Mouse (Mus musculus) adrenal gland, adult (tissue): Measurements from ENCODE around the gene Zfp653.
"Not testable (repeated sequence)": the region's sequence is repeated elsewhere in the genome, so short reads cannot be mapped to it uniquely, and the experiment has no call there.

ENCODE experiments used
- DNase-seq, 2 experiments: peaks; one replicate each; pipeline ENCODE4 v3.0.0; 2022 to 2023; ENCODE audit warnings: low spot score in 1 of 2; ENCODE audit not compliant: inconsistent age in 2 of 2

The Zfp653 gene

GRCm38 (mm10) chr9:22070791-22071573, at the start of gene Zfp653, which contains the start of gene Gm49318:
Gene Zfp653 (minus strand): TSS chr9:22071376.
Gene Gm49318 (minus strand): TSS chr9:22071259.
- DNase-seq = peak; percentile 98

- DNase-seq = peak in 1 of 2 experiments; percentile 66
Measured at GRCm38 (mm10) chr9:22119543-22119942, 48.4 kb upstream of the Zfp653 start.

- DNase-seq = peak; percentile 53 to 82
Measured at GRCm38 (mm10) chr9:22117754-22118456, 46.7 kb upstream of the Zfp653 start.

GRCm38 (mm10) chr9:22116740-22117426, 45.7 kb upstream of the Zfp653 start, which contains the start of gene Elof1:
Gene Elof1 (minus strand): TSS chr9:22117172.
- DNase-seq = peak; percentile 95 to 98

- DNase-seq = no peak
Measured at GRCm38 (mm10) chr9:22116086-22116485, 44.9 kb upstream of the Zfp653 start.

- DNase-seq = no peak
Measured at GRCm38 (mm10) chr9:22115635-22116034, 44.5 kb upstream of the Zfp653 start.

- DNase-seq = no peak
Measured at GRCm38 (mm10) chr9:22108194-22108593, 37.0 kb upstream of the Zfp653 start.

- DNase-seq = no peak
Measured at GRCm38 (mm10) chr9:22099922-22100321, 28.7 kb upstream of the Zfp653 start.

GRCm38 (mm10) chr9:22098993-22099696, 28.0 kb upstream of the Zfp653 start, which contains the start of gene Cnn1:
Gene Cnn1 (plus strand): TSS chr9:22099216.
- peak in 1 of 2 experiments; percentile 43 for DNase-seq

GRCm38 (mm10) chr9:22095854-22096307, 24.7 kb upstream of the Zfp653 start:
- DNase-seq = peak; percentile 89 to 96

GRCm38 (mm10) chr9:22092746-22093145, 21.6 kb upstream of the Zfp653 start:
- no peak for DNase-seq

- peak; percentile 74 to 81 for DNase-seq
Measured at GRCm38 (mm10) chr9:22089986-22090385, 18.8 kb upstream of the Zfp653 start.

- no peak for DNase-seq
Measured at GRCm38 (mm10) chr9:22089281-22089680, 18.1 kb upstream of the Zfp653 start.

- no peak for DNase-seq
Measured at GRCm38 (mm10) chr9:22087034-22087618, 15.9 kb upstream of the Zfp653 start.

GRCm38 (mm10) chr9:22086012-22086411, 14.8 kb upstream of the Zfp653 start:
- DNase-seq = no peak

- DNase-seq = peak; percentile 95 to 98
Measured at GRCm38 (mm10) chr9:22085022-22085834, 14.1 kb upstream of the Zfp653 start, which contains the start of gene Ecsit. Gene Ecsit (minus strand): TSS chr9:22085438.

GRCm38 (mm10) chr9:22084667-22085021, 13.5 kb upstream of the Zfp653 start:
- DNase-seq = no peak

- DNase-seq = no peak
Measured at GRCm38 (mm10) chr9:22076223-22076622, 5.0 kb upstream of the Zfp653 start.

GRCm38 (mm10) chr9:22075778-22076177, 4.6 kb upstream of the Zfp653 start:
- not testable (repeated sequence) for DNase-seq
